Mouse (Mus musculus) natural killer cell, adult 2 months (primary cell): ENCODE results near the gene Cutc.

Experiments
- DNase-seq, 2 experiments: peaks; one replicate each; pipeline ENCODE4 v3.0.0; 2022; ENCODE audit warnings: low spot score in 2 of 2

The Cutc gene

DNA sequence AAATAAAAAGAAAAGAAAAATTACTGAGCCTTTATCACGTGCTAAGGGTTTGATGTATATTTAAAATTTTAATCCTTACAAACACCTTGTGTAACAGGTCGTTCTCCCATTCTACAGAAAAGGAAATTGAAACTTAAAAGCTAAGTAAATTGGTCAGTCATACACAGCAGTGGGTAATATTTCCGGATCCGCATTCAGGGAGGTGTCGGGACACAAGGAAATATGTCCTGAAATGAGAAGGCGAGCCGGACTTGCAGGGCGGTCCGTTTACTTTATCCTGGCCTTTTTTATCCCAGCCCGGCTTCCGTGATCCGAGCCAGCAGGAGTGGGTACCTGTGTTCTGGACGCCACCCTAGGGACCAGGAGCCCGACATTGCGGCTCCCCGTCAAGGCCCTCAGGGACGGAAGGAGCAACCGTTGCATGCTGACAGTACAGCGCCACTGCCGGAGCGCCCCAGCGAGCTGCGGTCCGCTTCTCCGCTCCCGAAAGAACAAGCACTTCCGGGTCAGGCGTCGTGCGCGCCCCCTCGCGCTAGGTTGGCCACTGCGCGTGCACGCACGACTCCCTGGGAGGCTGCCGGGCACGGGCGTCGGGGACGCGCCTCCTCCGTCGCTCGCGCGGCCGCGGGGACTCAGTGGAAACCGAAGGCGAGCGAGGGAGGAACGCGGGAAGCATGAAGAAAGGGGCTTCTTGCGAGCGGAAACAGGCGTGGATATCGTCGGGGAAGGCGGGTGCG, at the start of gene Cutc, which contains the start of gene Cox15:
Gene Cutc (plus strand): TSS at position 508 of the 737 bp plus-strand sequence.
Gene Cox15 (minus strand): TSS at position 512 of the 737 bp plus-strand sequence.
- peak; percentile 90 to 93 for DNase-seq

GRCm38 (mm10) chr19:43704211-43704610, 48.6 kb upstream of the Cutc start:
- no peak for DNase-seq

DNA sequence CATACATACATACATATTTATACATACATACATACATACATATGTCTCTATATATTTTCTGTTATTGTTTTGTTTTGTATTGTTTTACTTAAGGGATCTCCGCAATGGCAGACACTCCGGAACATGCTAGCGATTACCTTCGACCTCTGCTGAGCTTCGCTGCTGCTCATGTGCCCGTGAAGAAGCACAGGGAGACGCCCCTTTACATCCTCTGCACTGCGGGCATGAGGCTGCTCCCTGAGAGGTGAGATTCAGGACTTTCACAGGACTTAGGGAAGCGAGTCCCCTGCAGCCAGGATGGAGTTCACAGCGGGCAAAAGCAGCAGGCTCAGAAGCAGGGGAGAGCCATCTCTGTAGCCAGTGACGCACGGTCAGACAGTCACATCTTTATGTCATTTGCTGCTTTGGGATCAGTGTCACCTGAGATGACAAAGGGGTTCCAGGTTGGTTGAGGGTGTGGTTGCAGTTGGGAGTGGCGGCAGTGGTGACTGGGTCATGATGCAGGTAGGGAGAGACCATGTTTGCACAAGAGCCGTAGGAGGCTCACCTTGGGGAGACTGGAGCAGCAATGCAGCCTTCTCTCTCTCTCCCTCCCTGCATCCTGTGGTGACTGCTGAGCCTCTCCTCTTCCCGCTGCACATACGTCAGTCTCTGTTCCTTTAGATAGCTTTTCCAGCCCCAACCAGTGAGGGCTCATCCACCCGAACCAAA, 47.9 kb upstream of the Cutc start:
- DNase-seq: no peak

DNA sequence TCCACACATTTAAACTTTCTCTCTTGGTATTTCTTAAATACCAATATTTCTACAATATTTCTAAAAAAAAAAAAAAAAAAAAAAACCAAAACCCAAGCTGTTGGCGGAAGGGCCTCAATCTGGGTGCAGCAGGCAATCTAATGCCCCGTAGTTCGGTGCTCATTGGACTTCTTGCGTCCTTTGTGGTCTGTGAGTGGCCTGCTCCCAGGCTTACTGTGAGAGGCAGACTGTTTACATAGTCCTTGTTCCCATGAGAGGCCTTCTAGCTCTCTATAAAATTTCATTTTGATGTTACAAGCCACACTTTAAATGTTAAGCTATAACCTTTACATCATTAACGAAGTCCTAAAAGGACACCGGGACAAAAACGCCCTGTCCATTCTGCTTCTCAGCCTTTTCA, 44.6 kb upstream of the Cutc start:
- no peak for DNase-seq

DNA sequence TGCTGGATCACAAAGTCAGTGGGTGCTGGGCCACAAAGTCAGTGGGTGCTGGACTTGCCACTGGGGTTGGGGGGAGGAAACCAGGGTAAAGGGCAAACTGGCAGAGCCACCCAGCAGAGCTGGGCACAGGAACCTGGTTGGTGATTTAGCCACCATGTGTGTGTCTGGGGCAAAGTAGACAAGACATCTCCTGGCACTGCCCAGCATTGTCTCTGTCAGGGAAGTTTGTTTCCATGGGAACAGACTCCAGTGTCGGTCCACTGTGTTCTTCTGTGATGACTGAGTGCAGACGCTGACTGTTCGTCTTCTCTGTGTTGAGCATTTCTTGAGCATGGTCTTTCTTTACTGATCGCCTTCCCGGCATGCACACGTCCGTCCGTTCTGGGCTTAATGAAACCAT, 43.5 kb upstream of the Cutc start:
- DNase-seq: no peak

GRCm38 (mm10) chr19:43711159-43711916, 41.5 kb upstream of the Cutc start:
- peak in 1 of 2 experiments; percentile 58 for DNase-seq

GRCm38 (mm10) chr19:43711971-43712370, 40.8 kb upstream of the Cutc start:
- DNase-seq: no peak

- no peak for DNase-seq
Measured at GRCm38 (mm10) chr19:43720061-43720460, 32.7 kb upstream of the Cutc start.

- DNase-seq: no peak
Measured at GRCm38 (mm10) chr19:43722891-43723290, 29.9 kb upstream of the Cutc start.

GRCm38 (mm10) chr19:43723501-43723900, 29.3 kb upstream of the Cutc start:
- no peak for DNase-seq

GRCm38 (mm10) chr19:43724194-43724593, 28.6 kb upstream of the Cutc start:
- no peak for DNase-seq

DNA sequence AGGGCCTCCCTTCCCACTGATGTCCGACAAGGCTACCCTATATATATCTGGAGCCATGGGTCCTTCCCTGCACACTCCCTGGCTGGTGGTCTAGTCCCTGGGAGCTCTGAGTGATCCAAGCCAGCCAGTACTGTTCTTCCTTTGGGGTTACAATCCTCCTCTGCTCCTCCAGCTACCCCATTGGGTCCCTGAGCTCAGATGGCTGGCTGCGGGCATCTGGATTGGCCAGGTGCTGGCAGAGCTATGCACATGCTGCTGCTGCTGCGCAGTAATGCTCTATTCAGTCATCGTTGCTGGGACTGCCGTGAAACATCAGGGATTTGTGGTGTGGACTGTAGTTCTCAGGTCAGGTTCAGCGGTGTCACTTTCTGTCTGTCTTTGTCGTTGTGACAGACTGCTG, 28.0 kb upstream of the Cutc start:
- DNase-seq: no peak

DNA sequence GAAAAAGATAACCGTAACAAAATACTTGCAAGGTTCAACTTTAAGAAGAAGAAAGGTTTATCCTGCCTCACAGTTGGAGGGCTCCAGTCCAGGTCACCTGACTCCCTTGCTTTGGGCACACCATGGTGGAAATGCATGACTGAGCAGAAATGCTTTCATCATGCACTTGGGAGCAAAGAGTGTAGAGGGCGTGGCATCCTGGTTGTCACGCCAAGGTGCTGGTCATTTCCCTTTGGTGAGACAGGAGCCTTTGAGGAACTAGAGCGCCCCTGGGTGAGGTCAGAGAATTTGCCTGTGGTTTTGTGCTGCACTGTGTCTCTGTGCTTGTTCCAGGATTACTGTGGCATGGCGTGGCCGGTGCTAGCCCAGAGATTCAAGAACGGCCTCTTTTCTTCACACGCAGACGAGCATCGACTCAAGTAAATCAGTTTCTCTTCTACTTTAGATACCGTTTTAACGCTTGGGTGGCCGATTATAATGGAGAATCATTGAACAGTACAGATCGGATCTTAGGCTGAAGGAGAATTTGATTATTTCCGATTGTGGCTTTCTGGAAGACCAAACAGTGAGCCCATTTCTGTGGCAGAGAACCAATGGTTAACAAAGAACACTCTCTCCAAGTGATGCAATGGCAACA, 26.2 kb upstream of the Cutc start:
- peak in 1 of 2 experiments; percentile 47 for DNase-seq

DNA sequence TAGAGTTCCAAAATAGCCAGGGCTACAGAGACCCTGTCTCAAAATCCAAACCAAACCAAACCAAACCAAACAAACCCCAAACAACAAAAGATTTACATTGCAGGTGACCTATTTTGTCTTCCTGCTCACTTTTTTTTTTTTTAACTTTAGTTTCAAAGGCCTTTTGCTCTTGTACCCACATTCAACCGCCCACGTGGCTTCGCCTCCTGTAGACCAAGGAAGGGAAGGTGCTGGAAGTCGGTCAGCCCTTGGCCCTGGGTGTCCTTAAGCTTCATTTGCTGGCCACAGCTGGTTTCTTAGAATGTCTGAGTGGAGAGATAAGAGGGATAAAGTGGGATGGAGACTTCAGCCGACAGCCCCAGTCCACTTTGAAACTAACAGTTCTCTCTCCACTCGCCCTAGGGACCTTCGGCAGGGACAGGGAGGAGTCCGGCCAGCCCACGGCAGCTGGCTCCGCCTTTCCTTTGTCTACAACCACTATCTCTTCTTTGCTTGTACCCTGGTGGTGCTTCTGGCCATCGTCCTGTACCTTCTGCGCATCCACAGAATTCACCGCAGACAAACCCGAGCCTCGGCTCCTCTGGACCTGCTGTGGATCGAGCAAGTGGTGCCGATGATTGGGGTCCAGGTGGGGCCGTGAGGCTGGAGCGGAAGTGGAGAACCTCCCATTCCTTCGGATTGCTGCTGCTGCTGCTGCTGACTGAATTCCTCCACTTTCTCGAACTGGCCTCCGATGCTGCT, 23.3 kb upstream of the Cutc start:
- no peak for DNase-seq

DNA sequence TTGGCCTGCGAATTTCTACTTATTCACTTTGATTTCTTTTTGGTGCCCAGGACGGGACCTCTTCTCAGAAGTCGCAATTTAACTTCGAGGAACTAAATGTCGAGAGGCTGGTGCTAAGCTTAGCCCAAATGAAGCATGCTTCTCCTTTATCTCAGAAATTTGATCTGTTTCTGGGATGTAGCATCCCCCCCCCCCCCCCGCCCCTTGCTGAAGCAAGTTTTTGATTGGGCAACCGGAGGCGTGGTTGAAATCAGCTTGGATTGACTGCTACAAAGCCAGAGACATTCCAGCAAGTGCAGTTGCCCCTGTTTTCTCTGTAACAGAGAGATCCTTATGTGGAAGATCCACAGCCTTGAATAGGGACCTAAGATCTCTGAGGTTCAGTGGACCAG, 22.8 kb upstream of the Cutc start:
- no peak for DNase-seq

GRCm38 (mm10) chr19:43731157-43731556, 21.6 kb upstream of the Cutc start:
- no peak for DNase-seq

DNA sequence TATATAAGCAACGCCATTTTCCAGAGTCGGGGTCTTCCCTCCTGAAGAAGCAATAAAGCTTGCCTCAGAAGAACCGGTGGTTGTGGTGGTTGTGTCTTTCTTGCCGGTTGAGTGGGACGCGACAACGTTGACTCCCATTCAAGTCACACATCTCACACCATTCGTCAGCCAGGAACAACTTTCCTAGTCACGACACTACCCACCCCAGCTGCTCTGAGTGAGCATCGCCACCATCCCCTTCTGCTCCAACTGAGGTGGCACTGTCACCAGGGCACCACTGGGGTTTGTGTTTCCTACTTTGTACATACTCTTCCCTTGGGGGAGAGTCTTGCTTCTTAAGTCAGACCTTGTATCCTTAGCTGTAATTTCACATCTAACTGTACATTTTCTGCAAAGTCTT, 14.4 kb upstream of the Cutc start:
- DNase-seq: no peak

DNA sequence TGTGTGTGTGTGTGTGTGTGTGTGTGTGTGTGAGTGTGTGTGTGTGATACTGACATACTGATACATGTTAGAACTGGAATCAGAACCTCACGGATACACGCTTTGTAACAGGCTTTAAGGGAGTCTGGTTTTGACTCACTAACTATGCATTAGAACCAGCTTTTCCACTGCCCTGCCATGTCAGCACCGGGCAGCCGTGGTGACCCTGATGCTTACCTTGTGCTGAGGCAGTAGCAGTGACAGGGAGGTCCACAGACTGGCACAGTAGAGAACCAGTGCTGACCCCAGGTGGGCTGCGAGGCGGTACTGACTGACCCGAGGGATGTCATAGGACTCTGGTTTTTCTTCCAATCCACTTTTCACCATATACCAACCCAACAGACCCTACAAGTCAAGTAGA, 9.4 kb upstream of the Cutc start:
- no peak for DNase-seq

- no peak for DNase-seq
Measured at GRCm38 (mm10) chr19:43745740-43746139, 7.1 kb upstream of the Cutc start.

DNA sequence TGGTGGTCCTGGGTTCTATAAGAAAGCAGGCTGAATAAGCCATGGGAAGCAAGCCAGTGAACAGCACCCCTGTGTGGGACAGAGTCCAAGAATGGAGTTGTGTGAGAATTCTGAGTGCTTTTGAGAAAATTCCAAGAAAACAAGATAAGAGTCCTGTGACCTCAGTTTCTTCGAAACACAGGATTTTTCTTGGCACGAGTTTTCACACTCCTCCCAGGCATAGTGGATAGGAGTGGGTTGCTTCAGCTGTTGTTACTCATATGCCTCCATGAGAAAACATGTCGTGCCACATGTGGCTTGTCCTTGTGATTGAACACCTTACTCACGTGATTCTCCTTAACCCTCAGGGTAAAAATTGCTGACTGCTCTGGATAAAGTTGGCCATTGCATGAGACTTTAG, 4.9 kb upstream of the Cutc start:
- no peak for DNase-seq

DNA sequence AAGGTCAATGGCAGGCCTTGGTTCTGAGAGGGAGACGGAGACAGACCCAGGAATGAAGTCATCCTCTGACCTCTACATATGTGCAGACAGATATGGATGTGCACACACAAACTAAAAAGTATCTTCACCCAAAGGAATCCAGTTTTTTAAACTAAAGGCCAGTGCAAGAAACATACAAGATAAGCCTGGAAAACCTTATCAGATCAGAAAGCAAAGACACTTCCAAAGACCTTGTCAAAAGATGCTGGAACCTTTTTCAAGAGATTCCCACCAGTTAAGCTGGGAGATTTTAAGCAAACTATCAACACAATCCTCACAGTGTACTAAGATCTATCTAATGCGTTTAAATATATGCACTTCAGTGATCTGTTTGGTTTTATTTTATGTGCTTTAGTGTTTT, 2.8 kb upstream of the Cutc start:
- no peak for DNase-seq
